Comparison of ENCODE assay signal across 8 mouse cellular contexts in the genomic region with DNA sequence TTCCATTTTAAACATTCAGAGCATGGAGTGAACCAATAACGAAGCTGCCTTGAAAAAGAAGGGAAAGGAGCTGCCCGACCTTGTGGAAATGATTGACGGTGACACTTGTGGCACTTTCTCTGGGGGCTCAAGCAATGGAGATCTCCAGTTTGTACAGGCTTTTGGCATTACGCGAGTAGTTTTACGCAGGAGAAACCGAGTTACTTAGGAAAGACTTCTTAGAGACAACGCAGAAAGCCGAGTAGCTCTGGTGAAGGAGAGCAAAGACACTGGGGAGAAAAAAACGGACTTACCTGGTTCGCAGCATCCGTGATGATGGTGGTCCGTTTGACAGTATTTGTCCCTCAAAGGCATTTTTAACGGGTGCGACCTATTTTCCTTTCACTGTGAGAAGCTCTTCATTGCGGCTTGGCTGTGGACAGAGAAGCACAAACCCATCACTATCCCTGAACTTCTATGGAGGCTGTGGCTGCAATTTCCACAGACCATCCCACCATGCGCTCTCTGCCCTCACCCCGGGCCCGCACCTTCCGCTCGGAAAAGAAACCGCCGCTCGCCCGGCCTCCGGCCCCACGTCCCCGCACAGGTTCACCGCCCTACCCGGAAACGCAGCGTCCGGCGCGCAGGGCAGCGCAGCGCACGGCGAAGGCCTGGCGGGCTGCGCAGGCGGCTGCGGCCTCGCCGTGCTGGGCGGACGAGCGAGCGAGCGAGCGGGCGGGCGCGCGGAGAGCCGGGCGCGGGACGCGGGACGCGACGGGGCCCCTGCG.
A peak's percentile ranks its signal among the peaks of the same experiment; 100 is the strongest.
DNase-seq lines count a peak whose midpoint lies in the region; ATAC-seq lines count a peak whose summit lies in the region.

No protein-coding gene starts in this region.

- peak; percentile 53 for ATAC-seq in kidney, embryonic 16.5 days (ENCODE audit: low FRiP score, low TSS enrichment)
- peak; percentile 18; the same call in 1 of the 2 replicates for ATAC-seq in lung, embryonic 16.5 days (ENCODE audit: low read depth)

- peak overlapping the region; percentile 89 for H3K4me2 ChIP-seq in kidney, embryonic 16.5 days (replicated peaks; ENCODE audit: low read depth, low read length)
- H3K4me2 ChIP-seq in lung, embryonic 16.5 days (ENCODE audit: low read depth, low read length): peak overlapping the region; percentile 95

- peaks cover 18% of the 10 kb centered on the region for H3K36me3 ChIP-seq in heart, embryonic 10.5 days
- 0 out of 2 replicates have a peak, but pooled peaks cover 6% of the 10 kb centered on the region for H3K36me3 ChIP-seq in kidney, embryonic 16.5 days (ENCODE audit: insufficient read depth, low read length)
- peaks cover 4% of the 10 kb centered on the region; the same call in 1 of the 2 replicates for H3K36me3 ChIP-seq in lung, embryonic 16.5 days (ENCODE audit: control insufficient read depth, insufficient read depth, low read length)

- H3K4me3 ChIP-seq in heart, embryonic 10.5 days: peak overlapping the region; percentile 93
- peak overlapping the region; percentile 94 for H3K4me3 ChIP-seq in kidney, embryonic 16.5 days (ENCODE audit: low read length)
- peak overlapping the region; percentile 91 for H3K4me3 ChIP-seq in lung, embryonic 16.5 days (ENCODE audit: low read length)

- no peaks in the 10 kb centered on the region for H3K27me3 ChIP-seq in heart, embryonic 10.5 days (ENCODE audit: insufficient read depth, poor library complexity, severe bottlenecking)
- no peaks in the 10 kb centered on the region for H3K27me3 ChIP-seq in kidney, embryonic 16.5 days (ENCODE audit: insufficient read depth, low read length)
- no peaks in the 10 kb centered on the region for H3K27me3 ChIP-seq in lung, embryonic 16.5 days (ENCODE audit: control insufficient read depth, insufficient read depth, low read depth, low read length)

- no peaks in the 10 kb centered on the region for H3K9me3 ChIP-seq in heart, embryonic 10.5 days
- no peaks in the 10 kb centered on the region for H3K9me3 ChIP-seq in kidney, embryonic 16.5 days (ENCODE audit: low read length)
- H3K9me3 ChIP-seq in lung, embryonic 16.5 days (ENCODE audit: control insufficient read depth, low read length): no peaks in the 10 kb centered on the region

- peak overlapping the region; percentile 95 for H3K27ac ChIP-seq in heart, embryonic 10.5 days
- H3K27ac ChIP-seq in kidney, embryonic 16.5 days (ENCODE audit: low read length): peak overlapping the region; percentile 93
- H3K27ac ChIP-seq in lung, embryonic 16.5 days (ENCODE audit: low read length): peak overlapping the region; percentile 88

- DNase-seq in B cell, adult 2 months: peak; percentile 30 to 41
- DNase-seq in T-cell, adult 2 months (ENCODE audit: low spot score): peak; percentile 6
- peak; percentile 22 for DNase-seq in cerebellum, postnatal 4 days (ENCODE audit: low spot score in 2 of 2)
- peak; percentile 79 for DNase-seq in heart, embryonic 10.5 days (ENCODE audit: low spot score)
- DNase-seq in ovary, postnatal 36 days (ENCODE audit: low spot score): peak; percentile 37
- DNase-seq in thymus, postnatal 4 days: peak; percentile 50

- WGBS in heart, embryonic 10.5 days: 2% methylated on average over 63 of the region's 64 CpGs
- WGBS in kidney, embryonic 16.5 days: 1% methylated on average over 53 of the region's 64 CpGs
- WGBS in lung, embryonic 16.5 days: 2% methylated on average over 53 of the region's 64 CpGs

- no peaks in the 10 kb centered on the region for H3K4me1 ChIP-seq in heart, embryonic 10.5 days
- H3K4me1 ChIP-seq in kidney, embryonic 16.5 days (ENCODE audit: insufficient read depth, low read length): peaks cover 10% of the 10 kb centered on the region
- peaks cover 7% of the 10 kb centered on the region for H3K4me1 ChIP-seq in lung, embryonic 16.5 days (replicated peaks; ENCODE audit: control insufficient read depth, insufficient read depth, low read length)

- H3K9ac ChIP-seq in kidney, embryonic 16.5 days (replicated peaks; ENCODE audit: low read length): peak overlapping the region; percentile 83
- H3K9ac ChIP-seq in lung, embryonic 16.5 days (ENCODE audit: low read length): peak overlapping the region; percentile 84

Comparison
In these comparisons a context has a peak if more than half of its experiments do, and no peak if none do; other contexts are left out.
1. Peak in every context shown above with its lines: DNase-seq, ATAC-seq, H3K4me3 ChIP-seq and H3K27ac ChIP-seq.
2. DNase-seq: peak in every context shown above with its lines; median percentile 79 in heart, embryonic 10.5 days; 50 in thymus, postnatal 4 days; 37 in ovary, postnatal 36 days; 36 in B cell, adult 2 months; 22 in cerebellum, postnatal 4 days; 6 in T-cell, adult 2 months.